Mouse (Mus musculus) hindbrain, embryonic 16.5 days (tissue): ENCODE measurements at regions not wholly inside any gene's neighbourhood (a gene's known extent, or its start where the extent isn't known, plus 50 kb on each side); places are given as distances from the start of the nearest gene placed in this dataset.

Source experiments
- ATAC-seq: fragments of 200-750 bp; cut with Nextera tagmentation; 2 replicates; pipeline ENCODE4 v1.8.0; 2017; ENCODE audit warnings: moderate TSS enrichment, moderate library complexity
- H3K27ac ChIP-seq: fragments of 300-500 bp; sonication (generic); 2 replicates; pipeline ENCODE4 v1.5.1; 2014; ENCODE audit warnings: low read depth, mild to moderate bottlenecking, control low read depth, low read length, moderate library complexity
- H3K27me3 ChIP-seq: fragments of 300-500 bp; sonication (generic); replicated peaks from 2 replicates; pipeline ENCODE4 v1.6.1; 2014; ENCODE audit warnings: low read length; ENCODE audit not compliant: control insufficient read depth, insufficient read depth
- H3K36me3 ChIP-seq: fragments of 300-500 bp; sonication (generic); 2 replicates; pipeline ENCODE4 v1.6.1; 2014; ENCODE audit warnings: mild to moderate bottlenecking, low read length, moderate library complexity, mixed read lengths; ENCODE audit not compliant: control insufficient read depth, insufficient read depth
- H3K4me1 ChIP-seq: fragments of 300-500 bp; sonication (generic); 2 replicates; pipeline ENCODE4 v1.6.1; 2014; ENCODE audit warnings: low read depth, low read length; ENCODE audit not compliant: control insufficient read depth, insufficient read depth
- H3K4me2 ChIP-seq: fragments of 300-500 bp; sonication (generic); 2 replicates; pipeline ENCODE4 v1.6.1; 2014; ENCODE audit warnings: mild to moderate bottlenecking, low read length, control low read depth, moderate library complexity
- H3K4me3 ChIP-seq: fragments of 300-500 bp; sonication (generic); 2 replicates; pipeline ENCODE4 v1.5.1; 2014; ENCODE audit warnings: mild to moderate bottlenecking, low read length, control low read depth, moderate library complexity
- H3K9ac ChIP-seq: fragments of 300-500 bp; sonication (generic); 2 replicates; pipeline ENCODE4 v1.6.1; 2014; ENCODE audit warnings: low read depth, mild to moderate bottlenecking, control low read depth, low read length, moderate library complexity
- H3K9me3 ChIP-seq: fragments of 300-500 bp; sonication (generic); 2 replicates; pipeline ENCODE4 v1.6.1; 2014; ENCODE audit warnings: mild to moderate bottlenecking, low read length, moderate library complexity; ENCODE audit not compliant: control insufficient read depth
- WGBS: fragments of 180-500 bp; shearing (Covaris S2); extraction: QIAGEN DNeasy Blood & Tissue Kit; methylation state at CpG from one replicate; pipeline ENCODE4 v1.1.7; 2014; 5-methylcytosine and 5-hydroxymethylcytosine counted together

DNA sequence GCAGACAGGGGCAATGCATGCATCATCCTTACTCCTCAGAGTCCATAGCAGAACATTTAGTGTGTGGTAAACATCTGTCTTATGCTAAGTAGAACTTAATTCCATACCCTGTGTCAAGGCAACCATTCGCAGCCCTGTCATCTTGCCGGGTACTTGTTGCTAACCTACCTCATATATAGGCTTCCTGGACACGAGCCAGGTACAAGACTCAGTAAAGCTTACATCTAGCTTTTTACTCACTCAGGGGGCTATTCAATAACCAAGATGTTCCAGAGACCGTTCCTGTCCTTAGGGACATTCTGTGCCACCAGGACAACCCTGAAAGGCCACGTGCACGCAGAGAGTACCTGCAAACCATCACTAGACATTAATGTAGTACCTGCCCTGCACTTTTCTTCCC lies 74.8 kb upstream of the Srd5a3 start:
- no peaks in the 10 kb centered on the region for H3K9me3 ChIP-seq
- no peaks in the 10 kb centered on the region for H3K27me3 ChIP-seq
- no peak overlapping the region for H3K9ac ChIP-seq
- H3K4me3 ChIP-seq: no peak overlapping the region
- no peak overlapping the region for H3K27ac ChIP-seq
- WGBS: 67% methylated on average over 6 of the region's 6 CpGs
- no peak for ATAC-seq
- H3K36me3 ChIP-seq: no peaks in the 10 kb centered on the region
- H3K4me2 ChIP-seq: no peak overlapping the region
- H3K4me1 ChIP-seq: no peaks in the 10 kb centered on the region

DNA sequence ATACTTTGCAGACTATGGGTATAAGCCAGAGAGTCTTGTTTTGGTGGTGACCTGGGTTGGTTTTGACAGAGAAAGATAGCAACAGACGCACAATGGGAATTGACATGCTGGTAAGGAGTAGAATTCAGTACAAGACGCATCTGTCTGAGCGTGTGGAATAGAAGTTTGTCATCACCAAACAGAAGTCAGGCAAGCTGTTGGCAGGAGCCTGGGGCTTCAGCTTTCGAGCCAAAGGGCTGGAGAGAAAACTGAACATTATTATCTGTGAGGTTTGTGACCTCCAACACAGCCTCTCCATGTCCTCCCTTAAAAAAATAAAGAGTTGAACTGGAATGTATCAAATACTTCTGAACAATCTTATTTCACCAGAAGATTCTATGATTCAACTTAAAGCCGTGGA lies 75.4 kb upstream of the Srd5a3 start:
- 72% methylated on average over 5 of the region's 5 CpGs for WGBS
- no peak for ATAC-seq
- Histone ChIP-seq H3K27ac (no peak overlapping the region), H3K4me2 (no peak overlapping the region), H3K4me1 (no peaks in the 10 kb centered on the region), H3K9me3 (no peaks in the 10 kb centered on the region), H3K4me3 (no peak overlapping the region), H3K27me3 (no peaks in the 10 kb centered on the region), H3K9ac (no peak overlapping the region), H3K36me3 (no peaks in the 10 kb centered on the region)

DNA sequence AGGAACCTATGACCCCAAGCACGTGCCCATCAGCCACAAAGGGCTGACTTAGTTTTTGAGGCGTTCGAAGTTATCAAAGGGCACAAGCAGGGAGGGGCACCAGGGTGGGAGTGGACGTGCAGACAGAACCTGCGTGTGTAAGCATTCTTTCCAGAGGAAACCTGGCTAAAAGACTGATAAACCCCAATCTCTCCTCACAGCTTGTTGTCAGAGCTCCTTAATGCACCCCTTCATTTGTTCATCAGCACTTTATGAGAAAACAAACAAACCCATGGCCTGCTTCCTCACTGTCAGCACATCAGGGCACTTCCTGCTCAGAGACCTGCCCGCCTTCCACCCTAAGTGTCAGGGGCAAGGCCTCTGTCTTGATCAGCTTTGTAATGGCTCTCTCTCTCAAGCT lies 76.6 kb upstream of the Srd5a3 start:
- Histone ChIP-seq H3K4me2 (no peak overlapping the region), H3K27ac (no peak overlapping the region), H3K36me3 (no peaks in the 10 kb centered on the region), H3K27me3 (no peaks in the 10 kb centered on the region), H3K4me3 (no peak overlapping the region), H3K9me3 (no peaks in the 10 kb centered on the region), H3K4me1 (no peaks in the 10 kb centered on the region), H3K9ac (no peak overlapping the region)
- no peak for ATAC-seq
- 61% methylated on average over 6 of the region's 6 CpGs for WGBS

DNA sequence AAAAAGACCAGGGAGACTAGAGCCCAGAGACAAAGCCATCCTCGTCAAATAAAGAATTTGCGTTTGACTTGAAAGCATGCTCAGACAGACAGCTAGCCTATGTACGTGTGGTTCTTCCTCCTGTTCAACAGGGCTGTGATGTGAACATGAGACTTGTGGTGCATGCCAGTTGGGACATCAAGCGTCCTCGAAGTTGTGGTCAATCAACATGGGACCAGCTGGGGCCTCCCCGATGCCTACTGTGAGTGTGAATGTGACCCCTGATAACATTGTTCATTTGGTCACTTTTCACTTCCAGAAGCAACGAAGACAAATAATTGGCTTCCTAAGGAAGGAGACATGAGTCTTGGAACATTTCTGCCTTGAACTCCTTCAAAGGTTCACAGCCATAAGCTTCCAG lies 79.8 kb upstream of the Kdr start:
- Histone ChIP-seq H3K9ac (no peak overlapping the region), H3K27ac (no peak overlapping the region), H3K27me3 (no peaks in the 10 kb centered on the region), H3K4me3 (no peak overlapping the region), H3K4me1 (no peaks in the 10 kb centered on the region), H3K9me3 (no peaks in the 10 kb centered on the region), H3K4me2 (no peak overlapping the region), H3K36me3 (no peaks in the 10 kb centered on the region)
- no peak for ATAC-seq
- WGBS: 77% methylated on average over 7 of the region's 7 CpGs

DNA sequence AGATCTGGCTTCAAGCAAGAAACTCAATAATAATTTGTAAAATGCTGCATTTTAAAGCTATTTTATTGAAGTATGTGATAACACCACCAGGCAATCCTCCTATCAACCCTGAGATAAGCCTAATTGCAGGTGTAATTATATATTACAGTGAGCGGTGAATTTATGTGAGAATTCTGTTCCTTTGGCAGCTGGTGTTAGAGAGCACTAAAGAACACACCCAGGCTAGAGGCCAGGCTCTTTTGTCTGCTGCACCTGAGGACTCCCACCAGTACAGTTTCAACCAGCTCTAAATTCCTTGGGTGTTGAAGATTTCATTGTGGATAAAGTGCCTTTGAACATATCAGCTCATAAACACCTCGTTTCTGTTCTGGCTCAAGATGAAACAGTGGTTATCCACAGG lies 77.6 kb upstream of the Kdr start:
- no peaks in the 10 kb centered on the region for H3K9me3 ChIP-seq
- H3K36me3 ChIP-seq: no peaks in the 10 kb centered on the region
- ATAC-seq: no peak
- WGBS: 74% methylated on average over 2 of the region's 2 CpGs
- no peak overlapping the region for H3K9ac ChIP-seq
- H3K27me3 ChIP-seq: no peaks in the 10 kb centered on the region
- no peak overlapping the region for H3K4me2 ChIP-seq
- no peak overlapping the region for H3K27ac ChIP-seq
- no peaks in the 10 kb centered on the region for H3K4me1 ChIP-seq
- no peak overlapping the region for H3K4me3 ChIP-seq

DNA sequence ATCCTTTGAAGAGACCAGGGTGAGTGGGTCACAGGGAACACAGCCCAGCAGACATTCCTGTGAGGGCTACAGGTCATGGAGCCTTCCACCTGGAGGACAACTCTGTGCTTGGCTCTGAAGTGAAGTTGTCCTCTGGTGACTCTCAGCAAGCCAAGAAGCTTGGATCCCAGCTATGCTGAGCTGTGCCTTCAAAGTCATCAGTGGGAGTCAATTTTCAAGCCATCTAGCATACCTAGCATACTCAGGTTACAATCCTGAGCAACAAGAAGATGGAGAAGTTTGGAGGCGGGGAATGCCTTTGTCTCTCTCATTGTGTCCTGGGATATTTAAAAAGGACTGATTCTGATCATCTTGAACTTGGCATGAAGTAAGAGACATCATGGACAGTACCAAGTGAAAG lies 74.5 kb upstream of the Kdr start:
- ATAC-seq: no peak
- no peak overlapping the region for H3K4me2 ChIP-seq
- H3K27me3 ChIP-seq: no peaks in the 10 kb centered on the region
- H3K27ac ChIP-seq: no peak overlapping the region
- no peak overlapping the region for H3K4me3 ChIP-seq
- H3K4me1 ChIP-seq: no peaks in the 10 kb centered on the region
- H3K36me3 ChIP-seq: no peaks in the 10 kb centered on the region
- 89% methylated on average over 1 of the region's 1 CpGs for WGBS
- no peaks in the 10 kb centered on the region for H3K9me3 ChIP-seq
- no peak overlapping the region for H3K9ac ChIP-seq

DNA sequence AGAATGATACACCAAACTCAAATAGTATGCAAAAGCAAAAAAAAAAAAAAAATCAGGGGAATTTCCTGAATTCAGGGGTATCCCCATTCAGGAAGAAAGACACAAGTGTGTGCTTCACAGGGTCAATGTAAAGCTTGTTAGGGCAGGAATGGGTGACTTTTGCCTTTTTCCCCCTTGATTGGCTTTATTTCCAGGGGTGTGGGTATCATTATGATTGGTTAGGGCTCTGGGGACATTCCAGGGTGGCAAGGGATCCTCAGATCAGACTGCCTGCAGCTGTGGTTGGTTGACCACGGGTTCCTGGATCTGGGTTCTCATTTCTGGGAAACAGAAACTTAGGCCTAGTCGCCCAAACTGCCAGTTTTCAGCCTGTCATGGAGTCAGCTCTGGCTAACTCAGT lies 73.4 kb upstream of the Kdr start:
- H3K4me1 ChIP-seq: no peaks in the 10 kb centered on the region
- no peak overlapping the region for H3K9ac ChIP-seq
- no peak overlapping the region for H3K27ac ChIP-seq
- ATAC-seq: no peak
- no peak overlapping the region for H3K4me2 ChIP-seq
- H3K4me3 ChIP-seq: no peak overlapping the region
- H3K36me3 ChIP-seq: no peaks in the 10 kb centered on the region
- 89% methylated on average over 2 of the region's 2 CpGs for WGBS
- H3K9me3 ChIP-seq: no peaks in the 10 kb centered on the region
- no peaks in the 10 kb centered on the region for H3K27me3 ChIP-seq

DNA sequence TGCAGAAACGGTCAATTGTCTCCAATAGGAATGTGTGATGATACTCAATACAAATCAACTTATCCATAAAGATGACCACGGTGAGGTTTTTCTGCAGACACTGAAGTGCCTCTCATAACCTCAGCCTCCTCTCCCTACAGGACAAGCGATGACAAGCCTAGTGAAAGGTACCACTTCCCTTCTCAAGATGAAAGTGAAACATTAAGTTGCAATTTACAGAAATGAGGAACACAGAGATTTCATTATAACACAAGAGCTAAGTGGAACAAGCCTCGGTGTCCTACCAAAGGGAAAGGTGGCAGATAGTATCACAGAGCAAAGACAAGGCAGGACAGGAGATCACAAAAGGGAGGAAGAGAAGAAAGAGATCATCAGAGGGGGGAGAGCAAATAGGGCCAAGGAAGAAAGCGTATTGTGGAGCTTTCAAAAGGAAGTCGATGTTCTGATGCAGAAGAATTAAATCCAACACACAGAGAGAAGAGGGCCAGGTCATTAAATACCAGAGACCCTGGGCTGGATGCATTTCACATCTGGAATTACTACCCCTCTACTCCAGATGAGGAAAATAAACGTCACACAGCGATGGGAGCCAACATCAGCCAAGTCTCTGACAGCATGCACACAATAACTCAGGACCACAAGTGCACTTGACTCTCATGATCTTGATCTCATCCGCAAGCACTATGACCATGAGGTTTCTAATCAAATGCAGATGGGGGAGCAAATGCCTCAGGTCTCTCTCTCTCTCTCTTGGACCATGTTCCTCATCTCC lies 70.0 kb upstream of the Kdr start:
- WGBS: 83% methylated on average over 9 of the region's 9 CpGs
- no peaks in the 10 kb centered on the region for H3K27me3 ChIP-seq
- no peaks in the 10 kb centered on the region for H3K36me3 ChIP-seq
- H3K4me3 ChIP-seq: no peak overlapping the region
- no peak overlapping the region for H3K4me2 ChIP-seq
- no peaks in the 10 kb centered on the region for H3K4me1 ChIP-seq
- no peaks in the 10 kb centered on the region for H3K9me3 ChIP-seq
- H3K9ac ChIP-seq: no peak overlapping the region
- ATAC-seq: no peak
- H3K27ac ChIP-seq: no peak overlapping the region

DNA sequence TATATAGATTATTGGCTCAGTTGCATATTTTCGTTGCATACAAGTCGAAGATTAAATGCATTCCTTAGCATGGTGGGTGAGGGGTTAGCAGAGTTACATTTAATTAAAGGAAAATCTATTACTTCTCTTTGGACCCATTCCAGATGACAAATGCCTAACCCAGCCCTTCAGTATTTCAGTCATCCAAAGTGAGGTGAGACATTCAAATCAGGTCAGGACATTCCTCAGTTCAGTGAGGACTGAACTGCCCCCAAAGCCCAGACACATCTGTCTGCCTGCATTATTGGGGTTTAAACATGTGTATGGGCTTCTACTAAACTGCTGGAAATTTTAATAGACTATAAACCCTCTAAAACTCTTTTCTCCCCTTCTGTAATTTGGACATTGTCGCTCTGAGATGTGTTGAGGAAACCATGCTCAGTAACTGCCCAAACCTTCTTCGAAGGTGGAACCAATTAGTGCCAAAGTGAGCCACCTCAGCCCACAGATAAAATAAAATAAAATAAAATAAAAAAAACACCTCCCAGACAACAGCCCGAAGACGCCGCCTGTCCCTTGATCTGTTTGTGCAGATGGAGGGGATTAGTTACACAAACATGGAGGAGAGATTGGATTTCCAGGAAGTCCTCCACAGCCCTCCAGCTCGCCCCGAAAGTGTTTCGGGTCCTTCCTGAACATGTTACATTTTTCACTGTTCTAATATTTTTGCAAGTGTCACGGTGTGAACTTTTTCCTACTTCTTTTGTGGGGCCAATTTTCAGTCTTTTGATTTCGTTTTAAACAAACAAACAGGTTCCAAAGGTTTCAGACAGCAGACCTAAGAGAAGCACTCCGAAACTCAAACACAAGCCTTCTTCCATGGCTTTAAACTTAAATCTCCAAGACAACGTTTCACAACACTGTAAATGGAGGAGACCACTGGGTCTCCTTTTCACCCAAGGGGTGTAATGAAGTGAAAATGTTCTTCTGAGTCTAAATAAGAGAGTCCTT lies 65.6 kb upstream of the Kdr start:
- Histone ChIP-seq H3K4me3 (no peak overlapping the region), H3K36me3 (no peaks in the 10 kb centered on the region), H3K4me2 (no peak overlapping the region), H3K9me3 (0 out of 2 replicates have a peak, but pooled peaks cover 5% of the 10 kb centered on the region), H3K4me1 (no peaks in the 10 kb centered on the region), H3K9ac (no peak overlapping the region), H3K27me3 (no peaks in the 10 kb centered on the region), H3K27ac (no peak overlapping the region)
- WGBS: 85% methylated on average over 14 of the region's 14 CpGs
- no peak for ATAC-seq
